Mouse (Mus musculus) spleen, postnatal 14 days (tissue): ENCODE measurements at regions not wholly inside any gene's neighbourhood (a gene's known extent, or its start where the extent isn't known, plus 50 kb on each side); places are given as distances from the start of the nearest gene placed in this dataset.

Experiments
- DNase-seq, 2 experiments: peaks; one replicate each; pipeline ENCODE4 v3.0.0; 2021 to 2022; ENCODE audit warnings: low spot score in 2 of 2

DNA sequence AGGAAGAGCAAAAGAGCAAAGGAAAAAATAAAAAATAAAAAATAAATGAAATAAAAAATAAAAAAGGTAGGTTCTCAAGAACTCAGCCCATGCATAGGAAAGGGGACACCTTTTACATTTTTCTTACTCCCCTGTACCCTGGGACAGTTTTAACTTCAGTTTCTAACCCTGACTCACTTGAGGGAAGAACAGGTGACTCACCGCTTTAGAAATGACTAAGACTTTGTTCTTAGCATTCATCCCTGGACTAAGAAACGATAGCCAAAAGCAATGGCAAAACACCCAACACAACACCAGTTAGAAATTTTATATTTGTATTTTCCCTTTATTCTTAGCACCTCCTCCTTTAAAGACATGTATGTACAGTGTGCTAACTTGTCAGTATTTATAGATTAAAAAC is 161.5 kb upstream of the Samsn1 start:
- no peak for DNase-seq

DNA sequence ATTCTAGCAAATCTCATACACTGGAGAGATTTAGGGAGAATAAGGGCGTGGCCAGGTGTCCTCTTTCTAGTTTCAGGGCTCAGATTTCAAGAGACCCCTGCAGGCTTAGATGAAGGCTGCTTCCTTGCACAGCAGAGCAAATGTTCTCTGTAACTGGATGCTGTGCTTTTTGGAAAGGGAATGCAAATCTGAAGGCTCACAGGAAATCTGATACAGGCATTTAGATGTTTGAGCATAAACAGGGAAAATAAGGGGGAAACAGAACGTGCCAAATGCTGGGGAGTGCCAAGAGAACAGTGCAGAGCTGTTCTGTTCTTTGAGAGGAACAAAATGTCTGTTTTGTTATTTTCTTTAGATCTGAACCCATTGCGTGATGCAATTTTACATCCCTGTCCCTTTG is 161.0 kb upstream of the Samsn1 start:
- DNase-seq: no peak

DNA sequence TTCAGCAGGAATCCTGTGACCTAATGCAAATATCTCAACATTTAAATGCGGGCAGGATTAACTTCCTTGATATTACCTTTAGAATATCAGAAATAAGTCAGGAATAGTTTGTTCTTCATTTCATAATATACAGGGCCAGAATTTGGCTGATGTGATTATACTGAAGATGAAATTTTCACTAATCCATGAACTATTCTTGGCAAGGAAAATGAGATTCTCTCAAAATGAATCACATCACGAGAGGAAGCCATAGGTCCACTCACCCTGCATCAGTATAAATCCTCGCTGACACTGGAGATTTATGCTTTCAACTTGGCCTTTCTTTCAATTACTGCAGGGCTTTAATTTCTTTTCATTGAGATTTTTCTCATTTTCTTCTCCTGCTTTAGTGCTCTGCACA is 159.5 kb upstream of the Samsn1 start:
- DNase-seq: no peak

DNA sequence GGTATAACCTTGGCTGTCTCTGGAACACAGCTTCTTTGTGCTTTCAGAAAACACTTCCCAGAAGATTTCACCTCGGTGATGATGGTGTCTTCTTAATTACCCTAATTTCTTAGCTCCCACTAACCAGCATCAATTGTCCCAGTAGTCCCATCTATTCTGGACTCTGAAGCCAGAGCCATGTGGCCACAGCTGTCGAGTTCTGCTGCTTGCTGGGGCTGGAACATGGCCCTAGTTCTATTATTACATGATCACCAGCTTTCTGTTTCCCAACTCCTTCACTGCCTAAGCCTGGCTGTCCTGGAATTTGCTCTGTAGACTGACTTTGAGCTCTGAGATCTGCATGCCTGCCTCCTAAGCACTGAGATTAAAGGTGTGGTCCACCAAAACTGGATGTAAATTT is 145.6 kb upstream of the Samsn1 start:
- DNase-seq: no peak

DNA sequence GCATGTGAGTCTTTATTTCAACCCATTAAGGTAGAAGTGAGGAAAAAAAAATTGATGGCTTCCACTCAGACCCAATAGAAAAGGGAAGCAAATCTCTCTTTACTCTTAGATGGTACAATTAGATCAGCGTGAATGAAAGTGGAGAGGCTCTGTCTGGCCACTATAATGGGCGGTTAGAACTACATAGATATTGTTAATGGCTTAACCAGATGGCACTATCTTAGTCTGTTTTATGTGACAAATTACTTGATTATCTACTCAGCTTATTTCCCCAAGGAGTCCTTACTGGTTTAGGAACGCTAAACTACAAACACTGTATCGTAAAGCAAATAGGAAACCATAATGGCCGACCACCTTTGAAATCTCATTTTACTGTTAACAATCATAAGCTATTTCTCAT is 138.8 kb upstream of the Samsn1 start:
- DNase-seq: no peak

DNA sequence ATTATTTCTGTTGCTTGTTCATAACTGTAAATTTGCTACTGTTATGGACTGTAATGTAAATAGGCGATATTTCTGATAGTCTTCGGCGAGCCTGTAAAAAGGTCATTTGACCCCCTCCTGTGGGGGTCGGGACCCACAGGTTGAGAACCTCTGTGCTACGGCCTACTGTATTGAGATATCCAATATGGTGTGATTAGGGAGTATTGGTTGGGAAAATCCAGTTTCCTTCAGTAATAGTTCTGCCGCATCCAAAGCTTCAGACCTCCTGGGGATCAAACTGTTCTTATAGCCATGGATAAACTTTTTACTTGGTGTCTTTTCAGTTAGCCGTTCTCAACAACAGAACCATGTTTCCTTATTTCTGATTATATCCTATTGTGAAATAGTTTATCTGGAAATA is 136.5 kb upstream of the Samsn1 start:
- no peak for DNase-seq

DNA sequence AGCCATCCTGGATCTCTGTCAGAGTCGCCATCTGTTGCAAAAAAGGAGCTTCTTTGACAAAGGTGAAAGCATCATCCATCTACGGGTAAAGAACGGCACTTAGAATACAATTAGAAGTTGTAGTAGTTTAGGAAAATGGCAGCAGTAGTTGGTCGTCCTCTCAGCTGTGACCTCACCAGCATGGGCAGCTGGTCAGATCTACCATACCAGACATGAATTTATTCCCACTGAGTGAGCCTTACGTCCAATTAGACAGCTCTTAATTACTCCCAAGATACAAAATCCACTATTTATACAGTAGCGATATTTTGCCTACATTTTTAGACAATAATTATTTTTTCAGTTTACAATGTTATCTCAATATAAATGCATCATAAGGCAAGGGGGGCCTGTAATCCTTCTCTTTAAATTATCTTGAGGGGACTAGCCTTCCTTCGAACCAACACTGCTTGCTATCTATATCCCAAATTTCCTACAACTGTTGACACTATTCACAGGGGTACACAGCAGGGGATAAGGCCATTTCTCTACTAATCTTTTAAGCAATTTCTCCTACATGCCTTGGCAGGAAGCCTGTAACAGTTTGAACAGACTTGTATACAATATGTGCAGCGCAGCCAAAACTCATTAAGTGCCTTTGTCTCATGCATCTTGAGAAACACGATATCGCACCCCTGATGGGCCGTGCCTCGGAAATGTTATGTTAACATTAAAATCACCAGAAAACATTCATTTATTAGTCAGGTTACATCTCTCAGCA is 131.9 kb upstream of the Samsn1 start:
- no peak for DNase-seq

DNA sequence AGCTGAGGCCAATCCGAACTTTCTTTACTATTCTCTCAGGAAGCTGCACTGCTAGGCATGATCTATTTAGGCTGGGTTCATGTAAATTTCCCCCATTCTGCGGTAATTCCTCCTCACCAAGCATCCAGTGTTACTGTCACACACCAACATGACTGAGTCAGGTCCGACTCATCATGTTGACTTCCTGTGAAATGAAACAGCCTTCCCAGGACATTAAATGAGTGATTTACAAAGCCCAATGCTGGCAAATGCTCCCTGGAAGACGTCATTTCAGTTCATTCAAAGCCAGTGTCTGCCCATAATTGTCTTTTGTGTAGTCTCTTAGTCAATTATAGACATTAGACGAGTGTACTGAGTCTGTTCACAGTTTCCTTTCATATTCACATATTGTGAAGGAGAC is 127.5 kb upstream of the Samsn1 start:
- no peak for DNase-seq

DNA sequence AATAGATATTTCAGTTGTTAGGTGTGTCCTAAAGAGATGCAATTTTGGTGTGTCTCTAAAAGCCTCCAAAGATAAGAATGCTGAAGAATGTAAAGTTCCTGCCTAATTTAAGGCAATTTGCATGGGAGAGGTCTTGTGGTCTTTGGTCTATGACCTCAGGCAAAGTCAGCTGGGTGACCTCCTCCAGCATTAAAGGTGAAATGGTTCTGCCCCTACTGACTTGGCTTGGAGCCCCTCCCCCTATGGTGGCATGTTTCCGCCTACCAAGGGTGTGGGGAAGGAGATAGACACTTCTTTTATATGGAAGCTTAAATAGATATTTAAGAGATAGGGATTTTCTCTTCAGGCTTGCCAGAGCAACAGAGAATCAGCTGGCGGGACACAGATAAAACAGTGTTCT is 111.8 kb upstream of the Samsn1 start:
- DNase-seq: no peak

DNA sequence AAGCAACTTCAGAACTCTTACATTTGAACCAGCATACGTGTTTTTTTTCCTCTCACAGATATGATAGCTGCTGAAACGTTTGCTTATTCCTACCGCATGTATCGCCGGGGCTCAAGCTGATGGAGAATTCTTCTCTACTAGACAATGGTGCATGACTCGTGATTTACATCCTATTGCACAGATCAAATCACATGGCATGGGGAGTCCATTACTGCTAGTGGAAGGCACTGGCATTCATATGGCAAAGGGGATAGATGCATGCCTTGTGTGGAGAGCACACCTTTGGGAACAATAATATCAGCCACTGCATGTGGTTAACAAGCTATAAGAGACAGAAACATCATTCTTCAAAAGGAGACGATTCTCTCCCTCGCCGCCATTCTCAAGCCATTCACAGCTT is 108.4 kb upstream of the Samsn1 start:
- no peak for DNase-seq

DNA sequence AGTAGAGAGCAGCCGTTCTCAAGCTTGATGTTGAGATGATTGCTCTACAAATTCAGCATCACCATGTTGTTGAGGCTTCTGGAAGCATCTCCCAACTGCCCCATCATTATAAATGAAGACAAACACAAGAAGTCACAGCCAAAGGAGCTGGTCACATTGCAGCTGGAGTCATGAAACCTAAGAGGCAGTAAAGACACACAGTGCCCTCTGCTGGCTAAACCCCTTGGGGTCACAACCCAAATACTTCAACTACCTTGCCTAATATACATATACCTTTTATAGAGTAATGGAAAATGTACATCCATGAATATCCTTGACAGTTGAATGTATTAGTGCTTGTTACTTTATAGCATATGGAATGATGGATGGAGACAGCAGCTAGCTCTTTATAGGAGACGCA is 107.9 kb upstream of the Samsn1 start:
- peak; percentile 25 to 57 for DNase-seq

DNA sequence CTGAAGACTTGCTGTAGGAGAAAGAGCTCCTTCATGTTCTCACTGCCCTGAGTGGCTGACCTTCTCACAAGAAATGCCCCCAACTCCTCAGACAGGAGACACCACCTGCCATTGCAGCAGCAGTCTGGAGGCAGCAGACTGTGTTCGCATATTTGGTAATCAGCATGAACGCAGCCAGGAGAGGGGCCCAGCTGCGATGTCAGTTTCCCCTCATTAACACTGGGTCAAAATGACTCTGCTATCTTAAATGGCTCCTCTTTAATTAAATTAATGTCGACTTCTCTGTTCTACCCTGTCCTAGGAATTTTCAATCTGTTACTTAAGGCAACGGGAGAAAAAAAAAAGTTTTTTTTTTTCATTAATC is 100.9 kb upstream of the Samsn1 start:
- DNase-seq: no peak

DNA sequence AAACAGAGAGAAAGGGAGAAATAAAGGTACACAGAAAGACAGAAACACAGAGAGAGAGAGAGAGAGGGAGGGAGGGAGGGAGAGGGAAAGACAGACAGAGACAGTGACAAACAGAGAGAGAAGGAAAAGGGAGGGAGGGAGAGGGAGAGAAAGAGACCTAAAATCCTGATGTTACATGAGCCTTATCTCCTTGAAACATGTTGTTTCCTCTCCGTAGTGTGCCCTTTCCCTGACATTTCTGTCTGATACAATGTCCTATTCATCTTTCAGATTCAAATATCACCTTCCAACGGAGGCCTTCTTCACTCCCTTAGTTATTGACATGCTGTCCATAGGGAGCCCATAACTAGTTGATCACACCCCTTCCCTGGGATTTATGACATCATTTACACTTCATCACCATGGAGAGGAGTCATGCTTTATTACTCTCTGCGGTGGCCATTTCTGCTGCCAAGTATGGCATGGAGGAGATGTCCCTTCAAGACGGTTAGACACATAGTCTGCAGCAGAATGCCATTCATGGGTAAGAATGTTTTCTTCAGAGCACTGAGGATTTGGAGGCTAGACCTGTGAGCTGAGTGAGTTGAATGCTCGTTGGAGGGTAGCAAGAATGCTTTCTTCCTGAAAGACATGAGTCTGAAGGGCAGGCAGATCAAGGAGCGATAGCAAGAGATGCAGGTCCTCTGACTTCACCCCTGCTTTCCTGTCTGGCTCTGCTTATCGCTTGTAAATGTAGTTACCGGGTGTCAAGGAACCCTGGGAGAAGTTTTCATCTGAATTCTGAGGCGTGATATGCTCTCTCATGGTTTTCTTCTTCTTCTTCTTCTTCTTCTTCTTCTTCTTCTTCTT is 100.3 kb upstream of the Samsn1 start:
- no peak for DNase-seq

DNA sequence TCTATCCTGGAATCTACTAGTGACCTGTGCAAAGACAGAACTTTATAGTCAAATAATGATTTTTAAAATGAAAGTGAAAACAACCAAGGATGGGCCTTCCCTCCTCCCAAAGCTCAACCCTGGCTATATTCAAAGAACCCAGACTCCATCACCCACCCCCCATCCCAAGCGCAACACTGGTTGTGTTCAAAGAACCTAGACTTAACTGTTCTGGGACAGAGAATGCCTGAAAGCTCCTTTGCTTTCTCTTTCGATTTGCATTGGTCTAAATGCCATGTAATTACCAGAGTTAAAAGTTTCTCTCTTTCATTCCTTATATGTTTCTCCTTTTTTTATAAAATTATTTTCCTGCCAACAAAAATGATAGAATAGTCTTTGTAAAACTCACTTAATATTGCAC is 98.6 kb upstream of the Samsn1 start:
- no peak for DNase-seq

DNA sequence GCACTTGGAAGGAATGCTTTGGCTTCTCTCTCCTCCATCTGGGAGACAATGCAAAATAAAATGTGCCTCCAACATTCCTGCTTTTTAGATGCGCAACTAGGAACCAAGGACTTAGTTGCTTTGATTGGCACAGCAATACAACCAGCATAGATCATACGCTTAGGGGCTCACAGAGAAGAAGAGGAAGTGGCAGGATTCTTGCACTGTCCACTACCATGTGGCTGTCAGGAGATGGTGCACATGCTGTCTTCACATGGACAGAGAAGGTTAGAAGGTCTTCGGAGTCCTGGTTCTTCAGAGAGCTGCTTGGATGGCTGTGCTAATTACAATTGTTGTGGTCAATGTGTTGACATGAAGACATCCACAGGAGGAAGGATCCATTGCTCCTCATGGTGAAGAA is 88.3 kb upstream of the Samsn1 start:
- DNase-seq: no peak

DNA sequence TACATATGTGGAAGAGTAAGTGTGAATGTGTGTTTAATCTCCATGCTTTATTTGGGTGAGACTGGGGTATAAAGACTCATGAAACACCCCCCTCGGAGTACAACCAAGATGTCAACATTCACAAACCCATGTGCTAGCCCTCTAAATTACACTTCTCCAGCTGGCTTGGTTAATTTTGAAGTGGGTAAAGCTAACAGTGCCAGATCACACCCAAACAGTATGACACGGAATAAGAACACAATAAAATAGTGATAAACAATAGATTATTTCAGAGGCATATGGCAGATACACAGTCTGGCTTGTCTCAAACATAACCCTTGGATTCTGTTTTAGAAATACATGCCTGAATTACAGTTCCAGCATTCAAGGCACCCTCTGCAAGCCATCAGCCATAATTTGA is 86.4 kb upstream of the Samsn1 start:
- no peak for DNase-seq

DNA sequence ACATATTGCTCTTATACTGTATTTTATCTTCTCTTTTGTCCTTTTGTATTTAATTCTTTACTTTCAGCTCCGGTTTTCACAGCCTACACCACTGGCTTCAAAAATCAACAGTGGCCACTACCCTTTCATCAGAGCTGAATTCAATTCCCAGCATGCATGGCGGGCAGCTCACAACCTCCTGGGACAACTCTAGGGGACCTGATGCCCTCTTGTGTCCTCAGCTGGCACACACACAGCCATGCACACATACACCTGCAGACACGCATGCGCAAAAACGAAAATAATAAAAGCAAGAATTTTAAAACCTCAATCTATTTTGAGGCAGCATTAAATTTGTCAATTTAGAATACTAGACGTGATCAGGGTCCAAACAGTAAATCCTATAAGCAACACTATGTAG is 82.6 kb upstream of the Samsn1 start:
- DNase-seq: no peak

DNA sequence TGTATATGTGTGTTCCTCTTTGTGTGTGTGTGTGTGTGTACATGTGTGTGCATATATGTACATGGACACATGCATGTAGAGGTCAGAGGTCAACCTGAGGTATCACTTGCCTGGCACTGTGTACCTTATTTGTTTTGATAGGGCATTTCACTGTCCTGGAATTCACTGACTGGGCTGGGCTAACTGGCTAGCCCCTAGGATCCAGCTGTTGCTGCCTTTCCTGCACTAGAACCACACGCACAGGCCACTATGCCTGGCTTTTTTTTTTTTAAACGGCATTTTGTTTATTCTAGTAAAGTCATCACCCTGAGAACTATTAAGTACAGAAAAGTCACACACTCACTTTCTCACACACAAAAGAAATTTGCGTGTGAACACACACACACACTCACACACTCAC is 79.7 kb upstream of the Samsn1 start:
- DNase-seq: no peak

DNA sequence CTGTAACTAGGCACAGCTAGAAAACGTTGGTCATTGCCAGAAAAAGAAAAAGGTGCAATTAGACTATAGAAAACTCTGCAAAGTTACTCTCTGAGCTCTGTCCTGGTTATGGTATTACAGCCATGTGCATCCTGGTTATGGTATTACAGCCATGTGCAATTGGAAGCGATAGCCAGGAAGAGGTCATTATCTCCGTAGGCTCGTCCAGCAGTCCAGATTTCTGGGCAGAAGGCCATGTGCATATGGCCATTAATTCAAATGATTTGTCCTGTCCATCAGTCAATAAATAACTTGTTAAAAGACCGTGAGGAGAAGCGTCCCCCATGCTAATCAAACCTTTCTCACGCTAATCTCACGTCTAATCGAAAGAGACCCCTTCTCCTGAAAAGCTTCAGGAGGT is 75.7 kb upstream of the Samsn1 start:
- DNase-seq: no peak

DNA sequence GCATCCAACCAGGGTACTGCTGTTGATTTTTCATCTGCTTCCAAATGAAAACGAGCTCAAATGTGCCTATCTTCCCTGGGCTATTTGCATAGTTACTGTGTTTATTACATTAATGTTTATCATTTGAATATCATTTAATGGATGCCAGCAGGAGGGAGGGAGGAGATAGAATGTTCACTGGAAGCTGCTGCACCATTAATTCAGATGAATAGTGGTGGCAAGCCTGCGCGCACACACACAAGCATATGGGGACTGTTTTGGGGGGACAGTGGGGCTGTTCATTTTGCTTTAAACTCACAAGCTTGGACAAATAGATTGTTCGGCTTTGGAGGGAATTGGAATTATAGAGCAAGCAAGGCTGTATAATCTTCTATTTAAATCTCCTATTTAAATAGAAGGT is 74.3 kb upstream of the Samsn1 start:
- no peak for DNase-seq

DNA sequence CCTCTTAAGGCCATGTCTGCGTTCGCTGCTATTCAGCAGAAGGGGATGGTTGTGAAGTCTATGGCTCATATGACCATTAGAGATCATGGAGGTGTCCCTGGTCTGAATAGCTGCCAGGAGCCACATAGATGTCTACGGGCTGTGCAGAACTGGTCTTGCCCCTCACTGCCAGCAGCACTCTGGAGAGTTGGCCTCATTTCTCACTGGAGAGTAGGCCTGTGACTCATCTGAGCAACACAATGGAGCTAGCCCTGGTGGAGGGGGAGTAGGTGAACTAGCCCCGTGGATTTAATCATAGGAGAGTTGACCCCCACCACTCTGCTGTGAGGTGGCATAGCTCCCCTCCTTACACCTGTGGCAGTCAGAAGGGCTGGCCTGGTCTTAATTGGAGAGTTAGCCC is 63.3 kb upstream of the Samsn1 start:
- DNase-seq: no peak

DNA sequence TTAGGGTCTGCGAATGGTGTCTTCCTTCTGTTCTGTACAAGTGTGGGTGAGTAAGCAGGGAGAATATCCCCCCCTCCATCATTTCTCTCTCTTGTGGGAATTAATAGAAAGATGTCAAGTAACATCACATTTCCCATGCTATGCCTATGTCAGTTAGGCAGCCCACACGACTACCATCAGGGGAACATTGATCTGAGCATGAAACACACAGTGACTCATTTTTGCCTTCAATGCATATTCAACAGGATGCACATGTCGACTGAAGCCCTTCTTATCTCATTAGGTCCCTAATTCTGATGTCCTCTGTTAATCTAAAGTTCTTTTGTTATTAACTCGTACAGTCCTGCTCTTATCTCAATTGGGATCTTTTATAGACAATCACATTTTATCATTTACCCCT is 60.4 kb upstream of the Samsn1 start:
- no peak for DNase-seq

DNA sequence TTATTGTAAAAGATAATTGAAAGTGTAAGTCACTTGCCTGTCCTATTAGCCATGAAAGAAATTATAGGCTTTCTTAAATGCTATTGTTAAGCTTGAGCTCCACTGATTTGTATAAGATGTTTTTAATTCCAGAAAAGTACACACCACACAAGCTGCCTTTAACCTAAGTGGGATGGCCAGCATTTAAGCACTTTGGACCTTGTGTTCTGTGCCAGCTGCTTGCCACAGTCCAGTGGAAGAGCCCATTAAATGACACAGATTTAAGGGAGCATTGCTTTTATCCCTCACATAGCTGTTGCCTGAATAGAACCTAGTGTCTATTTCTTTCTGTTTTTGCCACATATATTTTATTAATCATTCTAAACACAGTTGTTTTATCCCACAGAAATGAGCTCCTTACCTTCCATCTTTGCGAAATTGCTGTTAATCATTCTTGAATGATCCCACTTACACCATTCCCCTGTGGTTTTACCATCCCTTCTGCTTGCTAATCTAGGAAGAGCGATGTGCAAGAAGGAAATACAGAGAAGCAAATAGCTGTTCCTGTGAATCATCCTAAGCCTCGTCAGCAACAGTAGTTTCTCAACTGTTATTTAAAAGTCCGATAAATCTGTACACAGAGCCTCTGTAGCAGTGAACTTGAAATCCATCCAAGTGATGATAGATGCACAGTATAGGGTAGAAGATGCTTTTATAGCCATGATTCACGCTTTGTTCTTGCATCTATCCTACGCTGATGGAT is 57.9 kb upstream of the Samsn1 start:
- no peak for DNase-seq
